Mouse (Mus musculus) right cerebral cortex, adult 2 months (tissue): Measurements from ENCODE around the gene Map4k2.
A peak's percentile ranks its signal among the peaks of the same experiment; 100 is the strongest.
"Not testable (repeated sequence)": the region's sequence is repeated elsewhere in the genome, so short reads cannot be mapped to it uniquely, and the experiment has no call there.

Experiments
- DNase-seq, 2 experiments: peaks; one replicate each; pipeline ENCODE4 v3.0.0; 2021 to 2022; ENCODE audit warnings: low spot score in 2 of 2

The Map4k2 gene

DNA sequence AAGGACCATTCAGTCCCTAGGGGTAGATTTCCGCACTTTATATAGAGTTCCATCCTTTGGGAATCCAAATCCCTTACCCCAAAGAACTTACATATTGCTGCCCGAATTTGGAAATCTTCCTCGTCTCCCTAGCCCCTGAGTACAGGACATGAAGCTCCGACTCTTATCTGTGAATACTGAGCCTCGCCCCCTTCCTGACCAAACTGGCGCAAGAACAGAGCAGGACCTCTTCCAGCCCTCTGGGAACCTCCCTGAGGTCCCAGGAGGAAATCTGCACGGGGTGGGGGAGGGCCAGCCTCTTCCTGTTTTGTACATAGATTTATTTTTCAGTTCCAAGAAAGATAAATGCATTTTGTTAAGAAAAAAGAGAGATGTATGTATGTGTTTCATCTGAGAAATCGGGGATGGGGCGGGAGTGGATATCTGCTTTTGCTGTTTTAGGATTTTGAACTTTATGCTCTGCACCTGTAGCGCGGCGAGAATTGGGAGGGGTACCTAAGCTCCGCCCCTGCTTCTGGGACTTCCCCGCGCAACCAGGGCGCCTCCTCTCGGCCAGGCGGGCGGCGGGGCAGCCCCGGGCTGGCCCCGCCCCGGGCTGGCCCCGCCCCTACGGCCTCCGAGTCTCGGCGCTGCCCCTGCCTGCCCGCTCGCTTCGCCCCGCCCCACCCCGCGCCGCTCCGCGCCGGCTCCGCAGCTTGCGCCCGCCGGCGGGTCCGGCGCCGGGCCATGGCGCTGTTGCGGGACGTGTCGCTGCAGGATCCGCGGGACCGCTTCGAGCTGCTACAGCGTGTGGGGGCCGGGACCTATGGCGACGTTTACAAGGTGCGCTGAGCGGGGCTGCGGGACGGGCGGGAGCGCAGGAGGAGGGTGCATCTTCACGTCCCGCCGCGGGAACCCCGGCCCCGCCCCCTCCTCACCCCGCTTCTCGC, at the start of gene Map4k2:
Map4k2 (plus strand) TSS at position 612 of the 929 bp plus-strand sequence.
- DNase-seq: peak; percentile 55 to 67

GRCm38 (mm10) chr19:6292262-6292661, 48.7 kb upstream of the Map4k2 start:
- no peak for DNase-seq

DNA sequence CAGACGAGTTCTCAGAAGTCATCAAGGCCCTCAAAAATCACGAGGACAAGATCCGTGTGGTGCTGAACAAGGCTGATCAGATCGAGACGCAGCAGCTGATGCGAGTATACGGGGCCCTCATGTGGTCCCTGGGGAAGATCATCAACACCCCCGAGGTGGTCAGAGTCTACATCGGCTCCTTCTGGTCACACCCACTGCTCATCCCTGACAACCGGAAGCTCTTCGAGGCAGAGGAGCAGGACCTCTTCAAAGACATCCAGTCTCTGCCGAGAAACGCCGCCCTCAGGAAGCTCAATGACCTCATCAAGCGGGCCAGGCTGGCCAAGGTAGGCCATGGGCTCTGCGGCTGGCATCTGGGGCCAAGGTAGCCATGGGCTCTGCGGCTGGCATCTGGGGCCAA, 46.6 kb upstream of the Map4k2 start:
- DNase-seq: no peak

- DNase-seq: no peak
Measured at GRCm38 (mm10) chr19:6296551-6297210, 44.3 kb upstream of the Map4k2 start.

DNA sequence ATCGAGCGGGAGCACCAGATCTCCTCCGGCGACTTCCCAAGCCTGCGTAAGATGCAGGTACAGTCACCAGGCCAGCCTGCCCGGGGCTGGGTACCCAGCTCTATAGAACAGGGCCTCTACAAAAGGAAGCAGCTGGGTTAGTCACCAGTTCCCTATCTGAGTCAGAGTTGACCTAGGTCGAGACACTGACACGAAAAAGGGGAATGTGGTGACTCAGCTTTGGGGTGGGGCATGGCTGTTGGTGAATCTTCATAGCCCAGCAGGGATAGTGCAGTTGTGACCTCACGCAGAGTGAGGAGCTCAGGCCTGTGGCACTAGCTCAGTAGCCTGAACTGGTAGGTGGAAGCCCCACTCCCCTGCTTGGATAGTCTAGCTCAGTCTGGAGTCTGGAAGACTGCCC, 43.3 kb upstream of the Map4k2 start:
- no peak for DNase-seq

DNA sequence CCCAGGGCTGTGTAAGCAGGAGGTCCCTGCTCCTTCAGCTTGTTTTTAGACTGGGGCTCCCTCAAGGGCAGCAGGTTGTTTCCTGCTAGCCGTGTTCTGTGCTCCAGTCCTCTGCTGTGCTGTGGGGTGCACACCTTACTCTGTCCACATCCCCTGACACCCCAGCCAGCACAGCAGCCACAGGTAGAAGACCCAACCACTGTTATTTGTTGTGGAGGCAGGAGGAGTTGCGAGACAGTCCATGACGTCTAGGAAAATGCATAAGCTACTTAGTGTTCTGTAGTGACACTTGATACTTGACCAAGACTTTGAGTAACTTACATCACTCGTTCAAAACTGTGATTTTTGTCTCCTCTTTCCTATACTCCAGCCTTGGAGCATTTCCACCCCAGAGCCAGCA, 41.9 kb upstream of the Map4k2 start:
- no peak for DNase-seq

- no peak for DNase-seq
Measured at GRCm38 (mm10) chr19:6299450-6300267, 41.3 kb upstream of the Map4k2 start.

- DNase-seq: no peak
Measured at GRCm38 (mm10) chr19:6300402-6300841, 40.5 kb upstream of the Map4k2 start.

- DNase-seq: no peak
Measured at GRCm38 (mm10) chr19:6302114-6302513, 38.8 kb upstream of the Map4k2 start.

DNA sequence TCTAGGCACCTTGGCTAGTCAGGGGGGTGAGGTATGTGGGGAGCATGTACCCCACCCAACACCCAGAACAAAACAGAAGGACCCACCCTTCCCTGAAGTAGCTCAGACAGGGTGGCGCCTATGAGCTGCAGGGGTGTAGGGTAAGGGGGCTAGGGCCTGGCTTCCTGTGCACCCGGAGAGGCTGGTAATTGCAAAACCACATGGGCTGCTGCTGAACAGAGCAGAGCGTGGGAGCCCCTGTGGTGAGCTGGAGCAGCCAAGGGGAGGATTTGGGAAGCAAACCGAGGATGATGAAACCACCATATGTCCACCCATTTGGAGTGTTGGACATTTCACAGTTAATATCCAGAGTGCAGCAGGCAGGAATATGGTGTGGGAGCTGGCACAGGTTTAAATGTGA, 38.4 kb upstream of the Map4k2 start:
- peak in 1 of 2 experiments; percentile 43 for DNase-seq

DNA sequence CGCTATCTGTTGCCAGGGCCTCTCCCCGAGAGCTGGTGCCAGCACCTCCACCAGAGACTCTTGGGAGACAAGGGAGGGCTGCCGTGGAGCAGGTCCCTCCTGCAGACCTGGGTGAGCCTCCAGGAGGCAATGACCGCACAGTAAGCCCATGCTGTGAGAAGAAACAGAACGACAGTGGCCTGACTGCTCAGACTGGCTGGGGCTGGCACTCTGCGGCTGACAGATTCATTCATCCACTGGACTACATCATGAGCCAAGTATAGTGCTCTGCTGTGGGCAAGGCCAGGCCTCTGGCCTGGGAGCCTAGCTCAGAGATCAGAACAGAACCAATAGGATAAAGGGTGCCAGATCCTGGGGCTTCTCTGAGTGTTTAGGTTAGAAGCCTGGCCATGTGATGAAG, 37.1 kb upstream of the Map4k2 start:
- DNase-seq: no peak

- peak; percentile 72 to 85 for DNase-seq
Measured at GRCm38 (mm10) chr19:6304787-6305516, 36.0 kb upstream of the Map4k2 start.

- no peak for DNase-seq
Measured at GRCm38 (mm10) chr19:6305517-6306115, 35.3 kb upstream of the Map4k2 start.

DNA sequence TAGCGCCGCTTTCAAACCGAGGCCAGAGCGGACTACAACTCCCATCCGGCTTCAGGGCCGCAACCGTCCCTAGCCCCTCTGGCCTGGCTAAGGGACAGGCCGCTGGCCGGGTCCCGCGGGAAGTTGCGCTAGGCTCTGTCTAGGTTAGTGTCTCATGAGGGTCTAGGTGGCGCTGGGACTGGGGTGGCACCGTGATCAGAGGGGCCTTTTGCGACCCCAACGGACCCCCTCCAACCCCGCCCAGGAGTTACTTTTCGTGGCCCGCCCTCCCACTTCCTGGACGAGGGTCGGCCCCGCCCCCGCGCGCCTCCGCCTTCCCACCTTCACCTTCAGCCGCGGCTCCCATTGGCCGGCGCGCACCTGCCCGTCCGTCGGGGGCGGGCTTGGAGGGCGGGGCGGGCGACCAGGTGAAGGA, 34.8 kb upstream of the Map4k2 start, which contains the start of gene Cdc42bpg:
Cdc42bpg (plus strand) TSS at position 320 of the 415 bp plus-strand sequence.
- DNase-seq: peak in 1 of 2 experiments; percentile 31

- no peak for DNase-seq
Measured at GRCm38 (mm10) chr19:6306586-6306985, 34.3 kb upstream of the Map4k2 start.

DNA sequence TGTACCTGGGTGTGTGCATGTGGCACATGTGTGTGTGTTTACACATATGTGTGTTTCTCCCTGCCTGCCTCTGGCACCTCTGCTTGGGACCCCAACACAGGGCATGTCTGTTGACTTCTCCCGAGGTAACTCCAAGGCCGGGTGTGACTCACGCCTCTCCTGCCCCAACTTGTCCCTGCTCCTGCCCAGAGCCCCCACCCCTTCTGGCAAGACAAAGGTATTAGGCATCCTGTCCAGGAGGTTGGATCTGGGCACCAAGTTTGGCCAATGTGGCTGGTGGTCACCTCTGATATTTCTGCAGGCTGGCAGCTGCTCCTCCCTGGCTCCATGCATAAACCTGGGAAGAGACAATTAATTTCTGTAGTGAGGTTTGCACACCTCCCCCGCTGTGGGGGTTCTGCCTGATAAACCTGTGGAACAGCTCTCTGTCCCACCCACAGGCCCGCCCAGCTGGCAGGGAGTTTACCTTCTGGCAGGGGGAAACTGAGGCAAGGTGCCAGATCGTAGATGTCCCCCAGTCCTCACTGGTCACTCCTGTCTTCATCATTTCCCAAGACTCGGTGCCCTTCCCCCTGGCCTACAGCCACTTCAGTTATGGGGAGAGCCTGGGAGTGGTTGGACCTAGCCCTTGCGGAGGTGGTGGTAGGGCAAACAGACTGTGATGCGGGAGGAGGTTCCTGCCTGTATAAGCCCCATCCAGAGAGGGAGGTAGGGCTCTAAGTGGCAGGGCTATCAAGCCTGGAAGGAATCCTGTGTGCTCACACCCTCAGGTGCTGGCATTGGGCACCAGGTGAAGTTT, 33.0 kb upstream of the Map4k2 start:
- DNase-seq: no peak

DNA sequence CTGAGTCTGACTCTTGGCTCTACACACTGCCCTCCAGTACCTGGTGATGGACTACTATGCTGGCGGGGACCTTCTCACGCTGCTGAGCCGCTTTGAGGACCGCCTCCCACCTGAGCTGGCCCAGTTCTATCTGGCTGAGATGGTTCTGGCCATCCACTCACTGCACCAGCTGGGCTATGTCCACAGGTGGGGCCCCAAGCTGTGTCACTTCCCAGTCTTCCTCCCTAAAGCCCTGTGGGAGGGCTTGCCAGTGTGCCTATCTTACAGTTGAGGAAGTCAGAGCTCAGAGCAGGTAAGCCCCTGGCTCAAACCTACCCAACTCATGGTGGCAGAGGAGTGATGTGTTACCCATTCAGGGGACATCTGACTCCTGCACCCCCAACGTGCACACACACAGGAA, 30.8 kb upstream of the Map4k2 start:
- no peak for DNase-seq

DNA sequence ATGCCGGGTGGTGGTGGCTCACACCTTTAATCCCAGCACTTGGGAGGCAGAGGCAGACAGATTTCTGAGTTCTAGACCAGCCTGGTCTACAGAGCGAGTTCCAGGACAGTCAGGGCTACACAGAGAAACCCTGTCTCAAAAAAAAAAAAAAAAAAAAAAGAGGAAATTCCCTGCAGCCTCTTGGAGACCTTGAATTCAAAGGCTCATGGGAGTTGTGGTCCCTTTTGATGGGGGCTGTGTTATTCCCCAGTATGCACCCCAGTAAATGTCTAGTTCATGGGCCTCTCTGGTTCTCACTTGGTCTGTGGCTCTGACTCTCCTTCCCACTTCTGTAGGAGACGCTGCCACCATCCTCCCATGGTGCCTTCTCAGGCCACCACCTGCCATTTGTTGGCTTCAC, 29.2 kb upstream of the Map4k2 start:
- DNase-seq: not testable (repeated sequence)

- no peak for DNase-seq
Measured at GRCm38 (mm10) chr19:6313796-6314195, 27.1 kb upstream of the Map4k2 start.

DNA sequence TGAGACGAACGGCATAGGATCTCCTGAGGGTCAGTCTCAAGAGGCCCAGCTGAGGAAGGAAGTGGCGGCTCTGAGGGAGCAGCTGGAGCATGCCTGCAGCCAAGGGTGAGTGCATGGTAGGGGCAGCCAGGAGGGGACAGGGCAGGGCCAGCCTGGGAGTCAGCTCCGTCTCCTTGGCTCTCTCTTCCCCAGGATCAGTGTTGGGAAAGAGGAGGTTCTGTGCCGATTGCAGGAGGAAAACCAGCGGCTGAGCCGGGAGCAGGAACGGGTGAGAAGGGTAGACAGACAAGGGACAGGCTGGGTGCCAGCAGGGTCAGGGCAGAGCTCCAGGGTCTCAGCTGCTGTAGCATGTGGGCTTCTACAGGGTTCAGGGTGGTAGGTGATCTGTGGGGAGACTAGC, 26.4 kb upstream of the Map4k2 start:
- no peak for DNase-seq
